Mouse (Mus musculus): ENCODE data around the gene Sars2. TPM values are rescaled to one million over a fixed set of nuclear protein-coding genes. Genes with fewer than 3 reads are reported as not detected.

Sars2 gene
- polyA plus RNA-seq, 1 experiment: 18.5 TPM

- TF ChIP-seq FLI1 (IDR thresholded peaks at IDR 0.05; ENCODE audit: low read length) (no peak), GATA1 (IDR thresholded peaks at IDR 0.05; ENCODE audit: borderline replicate concordance, low read length) (no peak)
- H3K9me3 ChIP-seq: peaks cover 5% of the 10 kb centered on the region; the same call in 1 of the 2 replicates
- peaks cover 9% of the 10 kb centered on the region for H3K4me1 ChIP-seq
- H3K4me3 ChIP-seq (replicated peaks): no peak overlapping the region
- H3K27me3 ChIP-seq (replicated peaks): peaks cover 10% of the 10 kb centered on the region
- H3K36me3 ChIP-seq (replicated peaks; ENCODE audit: low read length): no peaks in the 10 kb centered on the region
Observed at GRCm38 (mm10) chr7:28724613-28725012, 17.2 kb upstream of the Sars2 start.

DNA sequence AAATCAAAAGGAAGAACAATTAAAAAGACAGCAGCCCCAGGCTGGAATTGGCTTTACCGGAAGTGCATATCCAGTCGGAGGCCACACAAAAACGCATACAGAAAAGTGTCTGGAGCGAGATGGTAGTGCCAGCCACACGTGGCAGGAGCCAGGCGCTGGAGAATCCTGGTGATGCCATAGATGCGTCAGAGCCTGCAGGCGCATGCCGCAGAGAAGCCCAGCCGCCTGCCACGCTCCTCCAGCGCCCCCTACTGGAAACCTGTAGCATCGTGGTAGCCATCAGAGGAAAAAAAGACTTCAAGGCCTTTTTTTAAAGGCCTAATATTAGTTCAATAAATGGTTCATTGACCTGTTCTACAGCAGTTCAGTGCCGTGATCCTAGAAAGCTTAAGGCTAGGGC is 15.2 kb upstream of the Sars2 start:
- Histone ChIP-seq H3K4me1 (peaks cover 9% of the 10 kb centered on the region), H3K36me3 (replicated peaks; ENCODE audit: low read length) (no peaks in the 10 kb centered on the region), H3K9me3 (peaks cover 16% of the 10 kb centered on the region), H3K27me3 (replicated peaks) (peaks cover 16% of the 10 kb centered on the region), H3K4me3 (replicated peaks) (peak overlapping the region; percentile 70)
- TF ChIP-seq GATA1 (IDR thresholded peaks at IDR 0.05; ENCODE audit: borderline replicate concordance, low read length): no peak

GRCm38 (mm10) chr7:28727649-28728340 is 14.0 kb upstream of the Sars2 start:
- no peak for TF ChIP-seq FLI1 (IDR thresholded peaks at IDR 0.05; ENCODE audit: low read length)
- TF ChIP-seq GATA1 (IDR thresholded peaks at IDR 0.05; ENCODE audit: borderline replicate concordance, low read length): no peak
- H3K9me3 ChIP-seq: peaks cover 28% of the 10 kb centered on the region

DNA sequence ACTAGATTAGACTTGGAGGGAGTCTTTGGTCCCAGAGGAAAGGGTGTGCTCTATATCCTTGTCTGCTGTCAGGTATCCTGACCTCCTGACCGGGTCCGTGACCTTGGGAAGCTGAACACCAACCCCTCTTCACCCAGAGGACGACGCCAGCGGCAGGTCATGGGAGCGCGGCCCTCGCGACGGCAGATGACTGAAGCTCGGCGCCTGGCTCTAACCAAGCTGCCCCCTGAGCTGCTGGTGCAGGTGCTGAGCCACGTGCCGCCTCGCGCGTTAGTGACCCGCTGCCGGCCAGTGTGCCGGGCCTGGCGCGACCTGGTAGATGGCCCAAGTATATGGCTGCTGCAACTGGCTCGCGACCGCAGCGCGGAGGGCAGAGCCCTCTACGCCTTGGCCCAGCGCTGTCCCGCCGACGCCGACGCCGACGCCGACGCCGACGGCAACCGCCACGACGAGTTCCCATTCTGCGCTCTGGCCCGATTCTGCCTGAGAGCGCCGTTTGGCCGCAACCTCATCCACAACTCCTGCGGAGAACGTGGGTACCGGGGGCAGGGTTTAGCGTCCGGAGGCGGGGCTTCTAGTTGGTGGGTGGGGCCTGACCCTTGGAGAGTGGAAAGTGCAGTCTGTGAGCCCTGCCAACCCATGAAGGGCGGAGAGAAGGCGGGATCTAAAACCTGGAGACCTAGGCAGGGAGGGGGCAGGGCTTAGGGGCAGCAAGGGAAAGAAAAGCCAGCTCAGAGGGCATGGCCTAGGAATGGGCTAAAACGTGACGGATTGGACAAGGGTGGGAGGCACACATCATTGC is 9.2 kb upstream of the Sars2 start:
- peaks cover 7% of the 10 kb centered on the region for H3K36me3 ChIP-seq (replicated peaks; ENCODE audit: low read length)
- H3K27me3 ChIP-seq (replicated peaks): peaks cover 34% of the 10 kb centered on the region
- TF ChIP-seq GATA1 (IDR thresholded peaks at IDR 0.05; ENCODE audit: borderline replicate concordance, low read length) (no peak), FLI1 (IDR thresholded peaks at IDR 0.05; ENCODE audit: low read length) (no peak)
- H3K4me1 ChIP-seq: peaks cover 10% of the 10 kb centered on the region
- H3K9me3 ChIP-seq: peaks cover 26% of the 10 kb centered on the region
- H3K4me3 ChIP-seq (replicated peaks): peak overlapping the region; percentile 84

More at GRCm38 (mm10) chr7:28727649-28728340, 14.0 kb upstream of the Sars2 start:
- Histone ChIP-seq H3K27me3 (replicated peaks) (peaks cover 27% of the 10 kb centered on the region), H3K36me3 (replicated peaks; ENCODE audit: low read length) (no peaks in the 10 kb centered on the region), H3K4me3 (replicated peaks) (no peak overlapping the region), H3K4me1 (peaks cover 15% of the 10 kb centered on the region)

- H3K27me3 ChIP-seq (replicated peaks): peaks cover 33% of the 10 kb centered on the region
- H3K9me3 ChIP-seq: peaks cover 26% of the 10 kb centered on the region
- TF ChIP-seq FLI1 (IDR thresholded peaks at IDR 0.05; ENCODE audit: low read length) (no peak), GATA1 (IDR thresholded peaks at IDR 0.05; ENCODE audit: borderline replicate concordance, low read length) (no peak)
- peak overlapping the region; percentile 84 for H3K4me3 ChIP-seq (replicated peaks)
- peaks cover 10% of the 10 kb centered on the region for H3K4me1 ChIP-seq
- peaks cover 10% of the 10 kb centered on the region for H3K36me3 ChIP-seq (replicated peaks; ENCODE audit: low read length)
Observed at GRCm38 (mm10) chr7:28733211-28733610, 8.6 kb upstream of the Sars2 start.

GRCm38 (mm10) chr7:28735701-28736100 is 6.1 kb upstream of the Sars2 start:
- no peak for TF ChIP-seq GATA1 (IDR thresholded peaks at IDR 0.05; ENCODE audit: borderline replicate concordance, low read length)
- no peak for TF ChIP-seq FLI1 (IDR thresholded peaks at IDR 0.05; ENCODE audit: low read length)
- peaks cover 31% of the 10 kb centered on the region for H3K36me3 ChIP-seq (replicated peaks; ENCODE audit: low read length)
- peaks cover 22% of the 10 kb centered on the region for H3K27me3 ChIP-seq (replicated peaks)
- H3K4me1 ChIP-seq: peaks cover 27% of the 10 kb centered on the region
- H3K9me3 ChIP-seq: peaks cover 25% of the 10 kb centered on the region
- no peak overlapping the region for H3K4me3 ChIP-seq (replicated peaks)

DNA sequence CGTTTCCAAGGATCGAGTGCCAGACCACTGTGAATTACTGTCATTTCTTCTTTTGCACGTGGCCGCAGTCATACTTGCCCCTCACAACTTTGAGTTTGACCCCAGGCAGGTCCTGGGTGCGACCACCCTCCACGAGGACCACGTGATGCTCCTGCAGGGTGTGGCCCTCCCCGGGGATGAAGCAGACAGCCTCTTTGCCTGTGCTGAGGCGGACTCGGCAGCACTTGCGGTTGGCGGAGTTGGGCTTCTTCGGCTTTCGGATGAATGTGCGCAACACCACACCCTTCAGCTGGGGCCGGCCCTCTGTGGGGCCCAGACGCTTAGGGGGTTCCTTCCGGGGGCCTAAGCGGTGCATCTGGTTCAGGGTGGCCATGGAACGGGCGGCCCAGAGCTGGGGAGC is 2.0 kb upstream of the Sars2 start:
- Histone ChIP-seq H3K9me3 (no peaks in the 10 kb centered on the region), H3K4me3 (replicated peaks) (no peak overlapping the region)

DNA sequence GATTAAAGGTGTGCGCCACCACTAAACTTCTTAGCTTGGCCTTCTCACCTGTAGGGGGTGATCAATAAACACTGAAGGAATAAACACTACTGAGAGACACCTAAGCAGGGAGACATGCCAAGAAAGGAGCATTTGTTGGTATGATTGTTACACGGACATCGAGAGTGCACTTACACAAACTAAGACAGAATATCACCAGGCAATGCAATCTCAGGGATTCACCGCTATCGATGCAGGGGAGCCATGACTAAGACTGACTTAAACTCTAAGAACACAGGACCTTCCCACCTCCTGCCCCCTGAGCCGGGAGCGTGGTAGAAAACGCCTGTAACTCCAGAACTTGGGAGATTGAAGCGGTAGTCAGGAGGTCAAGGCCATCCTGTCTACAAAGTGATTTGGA is 843 bp upstream of the Sars2 start:
- TF ChIP-seq FLI1 (IDR thresholded peaks at IDR 0.05; ENCODE audit: low read length) (no peak), GATA1 (IDR thresholded peaks at IDR 0.05; ENCODE audit: borderline replicate concordance, low read length) (no peak)
- H3K4me3 ChIP-seq (replicated peaks): peak overlapping the region; percentile 97
- no peaks in the 10 kb centered on the region for H3K27me3 ChIP-seq (replicated peaks)
- H3K9me3 ChIP-seq: no peaks in the 10 kb centered on the region
- peaks cover 45% of the 10 kb centered on the region for H3K4me1 ChIP-seq
- H3K36me3 ChIP-seq (replicated peaks; ENCODE audit: low read length): peaks cover 49% of the 10 kb centered on the region

More for the DNA sequence above, 2.0 kb upstream of the Sars2 start:
- Histone ChIP-seq H3K36me3 (replicated peaks; ENCODE audit: low read length) (peaks cover 40% of the 10 kb centered on the region), H3K4me1 (peaks cover 45% of the 10 kb centered on the region), H3K27me3 (replicated peaks) (peaks cover 2% of the 10 kb centered on the region)
- TF ChIP-seq GATA1 (IDR thresholded peaks at IDR 0.05; ENCODE audit: borderline replicate concordance, low read length) (no peak), FLI1 (IDR thresholded peaks at IDR 0.05; ENCODE audit: low read length) (no peak)

DNA sequence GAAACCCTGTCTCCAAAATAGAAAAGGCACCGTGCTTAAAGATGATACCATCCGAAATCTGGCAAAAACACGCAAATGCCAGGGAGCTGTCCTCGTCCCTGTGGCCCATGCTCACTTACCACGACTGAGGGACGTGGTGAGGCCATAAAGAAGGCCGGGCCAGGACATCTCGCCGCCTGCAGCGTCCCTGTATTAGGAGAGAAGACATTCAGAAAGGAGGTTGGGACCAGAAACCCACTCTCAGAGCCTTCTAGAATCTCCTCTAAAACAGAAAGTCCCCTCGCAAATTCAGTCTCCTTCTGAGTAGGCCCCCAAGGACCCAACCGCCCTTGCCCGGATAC is 454 bp upstream of the Sars2 start:
- no peak for TF ChIP-seq GATA1 (IDR thresholded peaks at IDR 0.05; ENCODE audit: borderline replicate concordance, low read length)
- no peak for TF ChIP-seq FLI1 (IDR thresholded peaks at IDR 0.05; ENCODE audit: low read length)
- no peaks in the 10 kb centered on the region for H3K27me3 ChIP-seq (replicated peaks)
- H3K36me3 ChIP-seq (replicated peaks; ENCODE audit: low read length): peaks cover 52% of the 10 kb centered on the region

DNA sequence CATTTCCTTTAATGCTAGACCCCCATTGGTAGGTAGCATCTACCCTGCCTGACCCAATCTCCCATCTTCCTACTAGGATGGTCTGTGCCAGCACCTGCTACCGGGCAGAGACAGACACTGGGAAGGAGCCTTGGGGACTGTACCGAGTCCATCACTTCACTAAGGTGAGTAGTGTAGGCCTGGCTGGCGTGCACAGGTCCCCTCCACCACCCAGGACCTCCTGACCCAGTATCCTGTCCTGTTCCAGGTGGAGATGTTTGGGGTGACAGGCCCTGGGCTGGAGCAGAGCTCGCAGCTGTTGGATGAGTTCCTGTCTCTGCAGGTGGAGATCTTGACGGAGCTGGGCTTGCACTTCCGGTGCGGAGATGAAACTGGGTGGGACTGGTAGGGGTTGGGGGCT is 8.1 kb downstream of the Sars2 start:
- TF ChIP-seq FLI1 (IDR thresholded peaks at IDR 0.05; ENCODE audit: low read length): no peak
- TF ChIP-seq GATA1 (IDR thresholded peaks at IDR 0.05; ENCODE audit: borderline replicate concordance, low read length): no peak
- no peaks in the 10 kb centered on the region for H3K27me3 ChIP-seq (replicated peaks)
- no peak overlapping the region for H3K4me3 ChIP-seq (replicated peaks)
- no peaks in the 10 kb centered on the region for H3K9me3 ChIP-seq
- H3K4me1 ChIP-seq: peaks cover 30% of the 10 kb centered on the region
- H3K36me3 ChIP-seq (replicated peaks; ENCODE audit: low read length): peaks cover 70% of the 10 kb centered on the region

More for the DNA sequence above, 454 bp upstream of the Sars2 start:
- Histone ChIP-seq H3K4me3 (replicated peaks) (peak overlapping the region; percentile 97), H3K4me1 (peaks cover 45% of the 10 kb centered on the region), H3K9me3 (no peaks in the 10 kb centered on the region)

All from megakaryocyte, embryonic 14.5 days (primary cell).